Mouse (Mus musculus) heart, adult 2 months (tissue): ENCODE measurements at regions not wholly inside any gene's neighbourhood (a gene's known extent, or its start where the extent isn't known, plus 50 kb on each side); places are given as distances from the start of the nearest gene placed in this dataset.

Experiments
- CTCF ChIP-seq: fragments of 200-600 bp; IDR thresholded peaks from 2 replicates; pipeline ENCODE4 v1.8.1; 2022; ENCODE audit warnings: antibody characterized with exemption, mild to moderate bottlenecking, moderate library complexity
- EP300 ChIP-seq: fragments of 200-500 bp; IDR thresholded peaks from 2 replicates; pipeline ENCODE4 v1.6.1; 2011; ENCODE audit warnings: low read depth, low read length, control low read depth; ENCODE audit not compliant: insufficient read depth

DNA sequence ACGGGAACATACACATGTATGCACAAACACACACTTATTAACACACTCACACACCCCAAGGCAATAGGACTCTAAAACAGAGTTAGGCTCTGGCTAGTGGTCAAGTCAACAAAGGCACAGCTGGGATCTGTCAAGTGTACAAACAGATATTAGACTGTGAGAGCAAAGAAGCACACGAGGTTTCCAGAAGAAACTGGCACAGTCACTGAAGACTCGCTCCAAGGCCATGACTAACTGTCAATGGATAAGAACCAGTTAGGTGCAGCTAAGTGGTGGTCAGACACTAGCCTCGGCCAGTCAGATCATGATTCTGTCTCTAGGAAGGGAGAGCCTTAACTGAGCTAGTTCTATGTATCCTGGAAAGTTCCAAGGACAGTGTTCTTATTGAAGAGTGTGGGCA, 93.9 kb upstream of the Hivep1 start:
- TF ChIP-seq EP300 (no peak), CTCF (no peak)
